Mouse (Mus musculus) cerebellum, adult 9-11 months (tissue): Measurements from ENCODE around the gene Serpinb2.

ENCODE experiments used
- DNase-seq: peaks from one replicate; pipeline ENCODE4 v3.0.0; 2022

The Serpinb2 gene

DNA sequence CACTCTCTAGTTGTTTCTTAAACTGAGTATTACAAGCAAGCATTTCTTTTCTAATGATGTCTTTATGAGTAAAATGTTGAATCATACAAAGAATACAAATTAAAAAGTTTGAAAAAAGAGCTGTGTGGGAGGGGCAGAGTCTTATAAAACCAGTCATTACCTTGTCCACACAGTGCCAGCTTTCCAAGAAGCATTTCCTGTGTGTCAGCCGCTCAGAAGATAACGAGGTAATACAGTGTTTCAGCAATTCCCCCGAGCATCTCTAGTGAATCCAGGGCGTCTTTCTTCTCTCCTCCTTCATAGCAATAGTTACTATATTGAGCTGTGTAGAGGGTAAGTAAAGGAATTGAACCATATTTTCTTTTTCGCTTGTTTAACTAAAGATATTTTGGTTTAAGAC lies at the start of gene Serpinb2:
TSS of gene Serpinb2 (plus strand) at position 172 of the 400 bp plus-strand sequence.
- no peak for DNase-seq

DNA sequence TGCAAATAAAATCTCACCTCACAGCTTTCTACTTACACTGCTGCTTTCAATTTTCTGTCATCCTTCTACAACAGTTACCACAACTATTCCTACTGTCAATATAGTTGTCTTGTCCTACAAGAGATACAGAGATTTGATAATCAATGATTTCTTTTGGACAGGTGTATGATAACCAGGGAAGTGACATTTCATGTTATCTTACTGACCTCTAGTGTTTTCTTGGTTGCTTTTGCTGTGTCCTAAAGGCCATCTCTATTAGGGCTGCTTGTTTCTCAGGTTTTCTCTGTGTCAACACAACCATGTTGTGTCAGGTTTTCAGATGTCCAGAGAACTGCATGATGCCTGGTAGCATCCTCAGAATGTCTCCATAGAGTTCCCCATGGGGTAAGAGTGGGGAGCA lies 31.3 kb upstream of the Serpinb2 start:
- DNase-seq: no peak

DNA sequence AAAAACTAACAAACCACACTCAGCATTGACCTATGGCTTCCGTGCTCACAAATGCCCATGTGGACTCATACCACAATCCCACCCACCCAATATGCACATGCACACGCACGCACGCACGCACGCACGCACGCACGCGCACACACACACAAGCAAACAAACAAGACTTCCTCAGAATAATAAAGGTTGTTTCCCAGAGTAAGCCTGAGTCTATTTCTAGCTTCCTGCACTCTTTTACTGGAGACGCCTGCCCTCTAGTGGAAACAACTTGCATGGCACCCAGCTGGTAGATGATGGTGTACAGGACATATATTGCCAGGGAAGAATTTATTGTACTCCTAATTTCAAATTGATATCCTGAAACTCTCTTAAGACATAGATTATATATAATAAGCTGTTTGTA lies 29.8 kb upstream of the Serpinb2 start:
- DNase-seq: peak; percentile 40

DNA sequence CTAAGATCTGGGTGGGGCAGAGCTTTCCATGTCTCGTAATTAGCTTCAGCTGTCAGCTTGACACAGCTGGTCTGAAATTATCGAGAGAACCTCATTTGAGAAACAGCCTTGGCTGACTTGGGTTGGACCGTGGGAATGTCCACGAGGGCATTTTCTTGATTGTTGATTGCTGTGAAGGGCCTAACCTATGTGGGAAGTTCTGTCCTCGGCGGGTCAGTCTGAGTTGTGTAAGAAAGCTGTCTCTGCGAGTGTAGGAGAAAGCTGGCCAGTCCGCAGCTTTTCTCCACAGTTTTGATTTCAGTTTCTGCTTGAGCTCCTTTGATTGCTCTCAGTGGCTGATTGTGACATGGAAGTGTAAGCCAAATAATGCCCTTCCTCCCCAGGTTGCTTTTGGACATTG lies 21.6 kb upstream of the Serpinb2 start:
- no peak for DNase-seq

DNA sequence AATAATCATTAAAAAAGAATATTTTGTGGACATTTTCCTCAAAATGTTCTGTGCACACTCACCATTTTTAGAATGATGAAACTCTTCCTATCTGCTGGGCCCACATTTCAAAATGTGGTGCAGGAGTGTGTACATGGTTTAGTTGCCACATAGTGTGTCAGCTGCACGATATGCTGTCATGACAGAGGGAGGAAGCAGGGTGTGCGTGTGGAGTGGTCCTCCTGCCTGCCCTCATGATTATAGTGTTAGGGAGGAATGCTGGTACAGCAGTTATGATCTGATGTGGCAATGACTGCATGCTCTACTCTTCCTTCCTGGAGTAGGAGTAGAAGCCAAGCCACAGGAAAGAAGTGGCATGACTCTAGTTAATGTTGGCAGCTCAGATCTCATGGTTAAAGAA lies 14.4 kb upstream of the Serpinb2 start:
- DNase-seq: no peak

DNA sequence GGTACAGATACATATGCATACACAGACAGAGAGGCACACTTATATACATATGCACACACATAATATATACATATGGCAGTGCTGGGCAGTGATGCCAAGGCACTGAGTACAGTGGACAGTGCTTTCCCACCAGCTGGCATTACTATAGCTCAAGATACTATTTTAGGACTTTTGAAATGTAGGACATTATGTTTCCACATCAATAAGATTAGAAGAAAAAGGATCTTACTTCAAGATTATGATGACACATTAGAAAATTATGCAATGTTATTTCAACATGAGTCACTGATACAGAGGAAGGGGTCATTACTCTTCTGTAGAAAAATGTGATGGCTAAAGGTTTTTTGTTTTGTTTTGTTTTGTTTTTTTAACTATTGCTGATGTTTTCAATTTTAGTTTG lies 9.2 kb upstream of the Serpinb2 start:
- no peak for DNase-seq

DNA sequence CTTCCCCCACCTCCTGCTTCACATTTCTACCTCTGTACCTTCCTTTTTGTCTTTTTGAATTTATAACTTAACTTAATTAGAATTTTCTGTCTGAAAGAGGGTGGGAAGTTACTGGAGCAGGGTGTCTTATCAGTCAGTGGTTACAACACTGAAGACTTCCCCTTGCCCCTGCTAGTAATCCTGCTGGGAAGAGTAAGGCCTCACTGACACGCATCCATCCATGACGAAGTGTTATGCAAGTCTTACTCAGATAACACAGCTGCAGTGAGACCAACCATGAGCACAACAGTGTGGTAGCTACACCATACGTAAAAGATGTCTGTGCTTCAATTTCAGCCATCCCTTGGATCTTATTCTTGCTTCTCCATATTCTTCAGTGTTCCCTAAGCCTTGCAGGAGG lies 7.9 kb upstream of the Serpinb2 start:
- DNase-seq: no peak

DNA sequence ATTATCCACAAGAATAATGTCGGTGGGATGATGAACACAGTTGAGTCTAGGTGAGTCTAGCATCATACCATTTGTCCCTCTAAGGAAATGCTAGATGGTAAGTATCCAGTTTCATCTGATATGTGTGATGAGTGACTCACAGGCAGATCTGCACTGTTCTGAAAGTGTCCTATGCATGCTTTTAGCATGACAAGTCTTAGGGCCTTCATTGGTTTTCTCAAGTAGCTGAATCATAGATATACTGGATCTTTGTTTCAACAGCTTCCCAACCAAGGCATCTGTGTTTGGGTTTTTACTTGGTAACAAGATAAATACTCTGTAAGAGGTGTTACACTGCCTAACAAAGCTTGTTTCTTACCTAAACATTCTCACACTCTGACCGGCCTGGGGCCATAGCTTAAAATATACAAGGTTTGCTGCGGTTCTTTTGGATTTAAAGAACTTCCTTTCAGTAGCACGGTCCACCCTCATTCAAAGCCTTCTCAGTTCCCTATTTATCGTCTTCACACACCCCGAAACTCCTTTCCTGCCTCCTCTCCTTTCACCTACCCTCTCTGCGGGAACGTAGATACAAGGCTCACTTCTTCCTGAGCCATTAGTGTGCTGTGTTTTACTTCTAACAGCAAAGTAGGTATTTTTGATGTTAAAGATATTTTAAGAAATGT lies 5.2 kb upstream of the Serpinb2 start:
- DNase-seq: no peak

DNA sequence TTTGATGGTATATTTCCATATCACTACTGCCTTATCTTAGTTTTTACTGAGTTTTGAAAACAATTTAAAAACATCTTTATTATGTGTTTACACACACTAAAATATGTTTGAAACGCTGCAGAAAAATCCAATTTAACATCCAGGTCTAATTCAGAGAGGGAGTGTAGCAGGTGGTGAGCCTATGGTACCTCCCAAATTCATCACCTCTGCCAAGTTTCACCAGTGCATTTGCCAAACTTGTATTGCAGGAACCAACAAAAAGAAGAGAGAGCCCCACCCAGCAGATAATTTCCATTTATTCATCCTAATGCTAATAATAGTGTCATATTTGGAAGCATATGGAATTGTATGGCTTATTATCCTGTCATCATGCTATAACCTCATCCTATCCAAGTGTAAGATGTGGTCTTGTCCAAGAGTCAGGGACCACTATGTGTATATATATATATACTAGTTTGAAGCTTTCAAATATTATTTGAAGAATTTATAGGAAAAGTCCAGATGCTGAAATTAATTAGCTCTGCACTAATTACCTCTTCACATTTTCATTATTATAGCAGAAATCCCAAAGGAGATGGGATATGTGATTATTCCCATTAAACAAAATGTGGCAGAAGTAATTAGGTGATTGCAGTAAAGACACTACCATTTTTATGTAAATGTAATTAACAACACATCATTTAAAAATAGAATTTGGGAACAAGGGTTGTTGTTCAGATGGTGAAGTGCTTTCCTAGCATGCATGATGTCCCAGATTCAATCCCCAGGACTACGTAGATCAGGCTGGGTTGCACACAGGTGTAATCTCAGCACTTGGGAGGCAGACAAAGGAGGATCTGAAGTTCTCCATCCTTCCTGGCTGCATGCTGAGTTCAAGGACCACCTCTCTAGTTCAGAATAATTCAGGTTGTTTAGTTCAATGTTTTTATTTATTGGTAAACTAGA lies 1.2 kb downstream of the Serpinb2 start:
- peak; percentile 37 for DNase-seq

DNA sequence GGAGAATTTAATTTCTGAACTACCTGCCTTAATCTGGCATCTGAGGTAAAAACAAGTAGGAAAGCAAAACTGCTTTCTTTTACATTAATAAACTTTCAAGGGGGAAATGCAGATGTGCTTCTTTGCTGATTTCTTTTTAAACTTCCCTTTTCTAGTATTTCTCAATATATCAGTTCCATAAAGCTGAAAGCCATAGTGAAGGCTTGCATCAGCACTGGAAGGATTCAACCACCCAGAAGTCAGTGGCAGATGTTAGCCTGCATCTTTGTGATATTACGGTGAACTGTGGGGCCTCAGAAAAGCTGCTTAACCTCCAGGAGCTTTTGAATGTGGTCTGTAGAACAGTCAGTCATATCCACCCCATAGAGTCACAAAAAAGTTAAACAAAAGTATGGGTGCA lies 2.3 kb downstream of the Serpinb2 start:
- DNase-seq: no peak

DNA sequence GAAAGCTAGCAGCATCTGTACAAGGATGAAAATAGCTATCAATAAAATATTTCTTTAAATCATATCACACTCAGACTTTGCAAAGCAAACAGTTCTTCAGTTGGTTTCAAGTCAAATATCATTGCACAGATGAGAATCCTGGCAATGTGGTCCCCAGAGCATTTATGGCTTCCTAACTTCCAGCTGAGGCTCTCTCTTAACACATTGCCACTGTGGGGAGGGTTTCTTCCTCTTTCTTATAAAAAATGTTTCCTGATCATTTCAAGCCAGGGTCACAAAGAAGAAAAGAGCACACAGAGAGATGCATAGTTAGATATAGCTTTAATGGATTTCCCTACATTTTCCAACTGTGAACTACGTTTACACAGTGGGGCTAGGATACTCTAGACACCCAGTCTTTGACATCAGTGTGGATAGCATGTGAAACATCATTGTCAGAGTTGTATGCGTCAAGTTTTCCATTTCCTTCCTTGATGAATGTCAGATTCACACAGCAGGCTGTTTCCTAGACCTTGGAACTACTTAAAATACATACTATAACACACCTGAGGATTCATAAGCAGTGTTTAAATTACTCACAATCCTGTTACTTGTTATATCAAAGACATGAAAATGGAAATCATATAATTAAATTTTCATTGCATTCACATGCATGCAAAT lies 4.7 kb downstream of the Serpinb2 start:
- no peak for DNase-seq

DNA sequence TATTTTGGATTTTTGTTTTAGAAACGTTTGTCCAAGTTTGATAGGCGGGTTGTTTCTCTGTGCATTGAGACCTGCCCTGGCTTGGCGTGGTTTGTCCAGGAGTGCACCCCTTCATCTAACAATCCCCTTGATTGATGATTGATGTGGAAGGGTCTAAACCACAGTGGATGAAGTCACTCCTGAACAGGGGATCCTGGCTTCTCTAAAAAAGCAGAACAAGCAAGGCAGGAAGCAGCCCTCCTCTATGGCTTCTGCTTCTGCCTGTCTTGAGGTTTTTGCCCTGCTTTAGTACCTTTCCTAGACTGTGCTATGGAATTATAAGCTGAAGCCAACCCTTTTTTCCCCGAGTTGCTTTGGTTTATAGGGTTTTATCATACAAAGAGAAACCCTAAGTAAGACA lies 14.4 kb downstream of the Serpinb2 start:
- DNase-seq: no peak

DNA sequence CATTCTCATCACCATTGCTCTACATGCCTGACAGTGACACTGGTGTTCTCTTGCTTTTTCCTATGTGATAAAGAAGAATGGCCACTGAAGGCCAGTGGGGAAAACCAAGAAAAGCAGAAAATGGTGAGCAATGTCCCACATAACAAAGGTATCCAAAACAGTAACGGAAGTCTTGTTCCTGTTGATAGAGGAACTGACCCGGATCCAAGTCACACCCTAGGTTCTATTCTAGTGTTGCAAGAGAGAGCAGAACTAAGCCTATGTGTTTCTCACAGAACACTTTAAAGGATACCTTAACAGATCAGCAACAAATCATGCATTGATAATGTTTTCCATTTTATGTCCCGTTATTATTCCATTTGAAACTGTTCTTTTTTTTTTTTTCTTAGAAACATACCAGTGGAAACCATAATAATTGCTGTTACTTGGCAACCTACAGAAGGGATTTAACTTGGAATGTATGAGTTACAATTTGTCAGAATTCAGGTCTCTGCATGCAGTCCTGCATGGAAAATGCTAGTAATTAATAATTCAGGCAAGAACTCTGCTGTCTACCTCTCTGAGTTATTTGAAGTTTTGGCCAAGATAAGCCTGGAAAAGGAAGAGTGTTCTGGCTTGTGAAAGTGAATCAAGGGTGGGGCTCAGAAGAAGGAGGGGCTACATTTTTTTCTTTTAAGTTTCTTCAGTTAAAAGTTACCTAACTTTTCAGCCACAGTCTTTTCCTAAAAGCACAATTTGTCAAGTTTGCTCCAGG lies 17.3 kb downstream of the Serpinb2 start:
- DNase-seq: no peak

DNA sequence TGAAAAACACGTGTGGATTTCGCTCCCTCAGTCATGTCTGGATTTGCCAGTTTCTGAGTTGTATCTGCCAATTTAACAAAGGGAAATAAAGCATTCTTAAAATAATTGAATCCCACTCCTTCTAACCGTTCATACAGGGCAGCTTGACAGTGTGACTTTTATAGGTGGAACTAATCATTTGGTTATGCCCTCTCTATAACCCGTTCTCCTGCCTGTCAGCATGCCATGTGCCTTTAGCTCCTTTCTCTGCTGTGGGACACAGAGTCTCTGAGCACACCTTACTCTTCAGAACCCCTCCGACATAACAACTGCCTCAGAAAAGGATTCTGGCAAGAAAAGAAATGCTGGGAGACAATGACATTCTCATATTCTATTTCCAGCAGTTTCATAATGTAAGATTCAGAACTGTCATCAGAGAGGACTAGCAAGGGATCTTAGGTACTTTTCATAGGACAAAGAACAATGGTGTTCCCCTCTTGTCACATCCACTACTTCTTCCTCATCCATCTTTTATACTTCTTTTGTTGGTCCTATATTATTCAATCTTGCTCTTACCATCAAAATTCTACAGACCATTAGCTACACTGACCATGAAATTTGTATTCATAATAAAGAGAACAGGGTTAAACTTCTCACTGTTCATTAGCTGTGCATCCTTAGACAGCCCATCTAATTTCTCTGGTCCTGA lies 18.3 kb downstream of the Serpinb2 start:
- DNase-seq: no peak

DNA sequence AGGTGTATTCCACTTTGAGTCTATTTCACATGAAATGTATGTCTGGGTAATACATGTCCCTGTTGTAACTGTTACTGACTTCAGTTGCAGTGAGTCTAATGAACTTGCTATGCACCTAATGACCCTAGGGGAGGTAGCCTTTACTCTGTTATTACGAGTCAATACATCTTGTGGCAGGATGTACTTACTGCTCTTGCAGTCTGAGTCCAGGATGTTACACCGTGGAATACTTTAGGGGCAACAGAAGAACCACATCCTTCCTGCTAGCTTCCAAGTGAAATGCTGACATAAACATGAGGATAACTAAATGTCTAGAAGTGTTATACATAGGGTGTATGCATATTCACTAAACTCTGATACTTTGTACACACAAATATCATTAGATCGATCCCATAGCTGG lies 22.5 kb downstream of the Serpinb2 start:
- DNase-seq: no peak

DNA sequence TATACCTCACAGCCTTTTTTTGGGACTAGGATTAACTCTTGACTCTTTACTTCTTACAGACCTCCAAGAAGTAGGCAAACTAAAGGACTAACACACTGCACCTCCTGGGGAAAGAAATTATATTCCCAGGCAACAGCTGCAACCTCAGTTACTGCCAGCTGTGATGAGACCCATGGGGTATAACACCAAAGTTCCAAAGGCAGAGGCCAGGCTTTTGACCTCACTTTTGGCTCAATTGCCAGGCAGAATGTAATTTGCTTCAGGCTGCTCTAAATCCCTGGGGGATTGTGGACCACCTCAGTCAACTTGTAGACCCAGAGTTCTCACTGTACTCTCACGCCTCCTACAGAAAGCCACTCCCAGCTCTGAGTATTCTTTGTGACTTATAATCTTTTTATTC lies 26.2 kb downstream of the Serpinb2 start:
- DNase-seq: no peak

DNA sequence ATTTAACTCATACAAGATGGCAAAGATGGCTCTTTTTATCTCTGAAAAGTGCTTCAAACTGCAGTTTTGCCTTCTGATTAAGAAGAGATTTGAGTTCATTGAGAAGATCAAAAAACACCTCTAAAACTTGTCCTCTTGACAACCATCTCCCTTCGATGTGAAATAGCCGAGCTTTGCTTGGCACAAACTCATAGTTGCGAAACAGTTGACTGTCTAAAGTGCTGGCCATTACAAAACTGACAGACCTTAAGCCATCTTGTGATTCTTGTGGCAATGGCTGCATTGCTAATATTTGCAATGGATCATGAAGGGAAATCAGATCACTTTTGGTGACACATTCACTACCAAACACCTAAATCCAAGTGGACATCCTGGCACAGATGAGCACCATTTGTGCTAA lies 48.3 kb downstream of the Serpinb2 start:
- DNase-seq: no peak

DNA sequence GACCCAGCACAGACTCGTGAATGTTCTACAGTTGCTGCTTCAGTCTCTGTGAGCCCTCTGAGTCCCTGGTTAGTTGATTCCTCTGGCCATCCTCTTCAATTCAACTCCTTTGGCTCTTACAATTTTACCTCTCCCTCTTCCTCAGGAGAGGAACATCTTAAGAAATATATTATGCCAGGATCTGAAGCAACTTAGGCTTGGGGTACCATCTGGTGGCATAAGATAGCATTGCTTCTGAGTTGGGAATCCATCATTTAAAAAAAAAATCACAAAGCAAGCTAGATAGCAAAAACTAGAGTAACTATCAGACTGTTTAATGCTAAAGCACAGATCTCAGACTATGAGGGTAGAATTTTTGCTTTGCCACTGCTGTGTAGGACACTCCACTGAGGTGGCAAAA lies 50.9 kb downstream of the Serpinb2 start:
- no peak for DNase-seq

DNA sequence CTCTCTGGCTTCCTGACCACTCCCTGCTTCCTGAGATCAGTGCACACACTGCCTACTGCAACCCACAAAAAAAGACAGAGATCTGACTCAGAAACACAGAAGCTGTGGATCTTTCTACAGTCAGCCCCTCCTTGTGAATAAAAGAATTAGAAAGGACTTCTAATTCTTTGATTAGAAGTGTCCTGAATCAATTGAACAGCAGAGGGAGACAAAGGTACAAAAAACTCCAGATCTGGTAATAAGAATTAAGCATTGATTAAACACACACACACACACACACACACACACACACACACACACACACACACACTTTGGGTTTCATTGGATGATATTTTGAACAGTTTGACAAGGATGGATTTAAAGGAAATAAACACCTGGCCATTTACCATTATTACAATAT lies 54.4 kb downstream of the Serpinb2 start:
- DNase-seq: no peak

DNA sequence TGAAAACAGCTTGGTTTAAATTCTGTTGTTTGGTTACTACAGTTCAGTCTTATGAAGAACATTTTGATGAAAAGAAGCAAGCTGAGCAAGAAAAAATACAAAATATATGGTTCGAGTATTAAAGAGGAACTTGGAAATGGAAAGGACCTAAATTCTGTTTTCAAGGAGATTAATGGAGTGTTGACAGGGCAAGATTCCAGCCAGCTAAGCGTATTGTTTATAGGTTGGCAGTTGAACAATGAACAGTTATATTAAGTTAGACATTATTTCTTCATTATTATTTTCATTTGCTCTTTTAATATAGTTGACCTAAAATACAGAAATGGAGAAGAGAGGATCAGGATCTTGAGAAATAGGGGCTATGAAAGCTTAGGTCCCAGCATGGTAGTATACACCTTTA lies 64.9 kb downstream of the Serpinb2 start:
- no peak for DNase-seq

DNA sequence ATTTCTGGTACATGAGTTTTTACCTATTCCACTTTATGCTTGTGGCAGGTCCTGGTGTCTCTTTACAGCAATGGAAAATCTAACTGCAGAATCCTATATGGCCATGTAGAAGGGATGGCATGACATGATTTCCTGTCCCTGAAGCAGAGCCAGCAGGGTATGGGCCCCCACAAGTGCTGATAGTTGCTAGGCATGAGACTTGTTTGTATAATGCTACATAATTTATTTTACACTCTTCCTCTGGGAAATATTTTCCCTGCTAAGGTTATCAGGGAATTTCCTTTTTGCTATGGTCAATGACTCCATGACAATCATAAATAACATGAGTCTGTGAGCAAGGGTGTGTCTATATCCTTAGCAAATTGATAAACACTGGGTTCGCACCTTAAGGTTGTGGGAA lies 66.3 kb downstream of the Serpinb2 start:
- no peak for DNase-seq

DNA sequence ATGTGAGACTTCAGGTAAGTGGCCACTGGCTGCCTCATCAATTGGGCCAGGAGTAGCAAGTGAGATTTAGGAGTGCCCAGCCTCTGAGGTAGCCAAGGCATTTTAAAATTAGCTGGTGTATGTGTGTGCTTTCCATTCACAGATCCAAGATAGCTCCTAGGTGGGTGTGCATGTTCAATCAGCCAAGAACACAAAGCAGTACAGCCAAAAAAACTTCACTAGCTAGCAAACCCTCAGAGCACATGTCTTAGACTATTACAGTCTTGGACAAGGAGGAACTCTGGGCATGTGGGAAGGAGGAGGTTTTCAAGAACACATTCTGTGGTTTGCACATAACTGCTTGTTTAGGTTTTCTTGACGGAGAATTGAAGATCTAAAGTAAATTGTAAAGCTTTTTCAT lies 70.0 kb downstream of the Serpinb2 start:
- no peak for DNase-seq

DNA sequence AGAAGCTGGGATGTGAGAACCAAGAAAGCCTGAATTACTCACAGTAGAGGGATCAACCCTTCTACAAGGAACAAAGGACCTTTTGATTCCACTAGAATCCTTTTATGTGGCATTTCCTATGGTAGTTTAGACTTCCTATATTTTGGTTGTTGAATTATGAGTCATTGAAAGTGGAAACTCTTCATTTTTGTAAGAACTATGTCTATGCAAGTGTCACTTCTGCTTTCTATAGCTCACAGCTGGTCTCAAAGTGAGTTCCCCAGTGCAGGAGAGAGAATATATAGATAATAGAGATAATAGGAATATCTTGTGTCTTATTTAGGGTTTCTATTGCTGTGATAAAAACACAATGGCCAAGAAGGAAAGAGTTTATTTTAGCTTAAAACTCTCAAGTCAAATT lies 71.7 kb downstream of the Serpinb2 start:
- DNase-seq: no peak
